Mouse (Mus musculus) ES-E14 (cell line): ENCODE measurements around the gene Mpdu1.

Experiments used
- HCFC1 ChIP-seq: IDR thresholded peaks from 2 replicates; pipeline ENCODE4 v1.6.1; 2012; ENCODE audit warnings: low read length, inconsistent platforms, borderline replicate concordance; ENCODE audit not compliant: insufficient read depth
- MAFK ChIP-seq: IDR thresholded peaks from 2 replicates; pipeline ENCODE4 v1.6.1; 2014; ENCODE audit warnings: mild to moderate bottlenecking, low read depth, low read length, inconsistent platforms; ENCODE audit not compliant: insufficient read depth
- ZC3H11A ChIP-seq: IDR thresholded peaks from 2 replicates; pipeline ENCODE4 v1.6.1; 2012; ENCODE audit warnings: low read depth, mild to moderate bottlenecking, inconsistent platforms, low read length, borderline replicate concordance
- ZNF384 ChIP-seq: IDR thresholded peaks from 2 replicates; pipeline ENCODE4 v1.6.1; 2012; ENCODE audit warnings: low read depth, low read length, inconsistent platforms

DNA sequence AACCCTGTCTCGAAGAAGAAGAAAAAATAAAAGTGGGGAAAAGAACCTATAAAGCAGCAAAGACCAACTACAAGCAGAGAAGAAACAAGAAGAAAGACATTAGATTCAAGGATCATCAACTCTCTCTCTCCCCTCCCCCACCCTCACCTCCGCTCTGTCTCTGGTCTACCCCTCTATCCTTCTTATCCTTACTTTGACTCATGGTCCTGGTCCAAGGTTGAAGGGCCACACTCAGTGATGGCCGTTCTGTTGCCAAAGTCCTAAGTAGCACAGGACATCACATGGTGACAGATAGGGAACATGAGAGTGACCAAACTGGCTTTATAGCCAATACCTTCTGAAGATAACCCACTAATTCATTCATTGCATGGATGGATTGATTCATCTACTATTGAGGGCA lies 35.0 kb upstream of the Mpdu1 start:
- TF ChIP-seq HCFC1 (no peak), MAFK (no peak), ZC3H11A (no peak), ZNF384 (no peak)
